8 mouse cellular contexts compared by ENCODE assay signal in the genomic region with DNA sequence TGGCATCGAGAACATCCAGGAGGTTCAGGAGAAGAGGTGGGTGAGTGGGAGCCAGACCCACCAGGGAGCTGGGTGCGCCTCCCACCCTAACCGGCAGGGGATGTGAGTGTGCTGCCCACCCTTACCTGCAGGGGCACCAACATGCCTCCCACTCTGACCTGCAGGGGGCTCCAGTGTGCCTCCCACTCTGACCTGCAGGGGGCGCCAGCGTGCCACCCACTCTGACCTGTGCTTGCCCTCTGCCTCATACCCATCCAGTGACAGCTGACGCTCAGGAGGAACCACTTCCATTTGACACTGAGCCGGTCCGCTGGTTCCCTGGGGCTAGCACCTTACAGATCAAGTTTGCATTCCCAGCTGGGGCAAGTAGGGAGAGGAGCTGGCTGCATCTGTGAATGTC.
DNase-seq lines count a peak whose midpoint lies in the region; TF ChIP-seq lines count a peak whose summit lies in the region.

No protein-coding gene starts in this region.

- peak; percentile 91 for TF ChIP-seq CTCF in embryonic fibroblast, embryonic 13.5 days (IDR thresholded peaks at IDR 0.05; ENCODE audit: borderline replicate concordance, insufficient read depth, low read length)
- peak; percentile 99 for TF ChIP-seq CTCF in testis, adult 2 months (IDR thresholded peaks at IDR 0.05; ENCODE audit: control insufficient read depth, insufficient read depth, insufficient replicate concordance, low read depth, low read length)

- no peaks in the 10 kb centered on the region for H3K36me3 ChIP-seq in testis, adult 2 months (ENCODE audit: control insufficient read depth, insufficient read depth, low read length)

- no peak overlapping the region for H3K27ac ChIP-seq in embryonic fibroblast, embryonic 13.5 days (ENCODE audit: insufficient read depth, low read length)
- no peak overlapping the region for H3K27ac ChIP-seq in testis, adult 2 months (ENCODE audit: control insufficient read depth, insufficient read depth, low read depth, low read length)

- no peak overlapping the region for H3K4me3 ChIP-seq in embryonic fibroblast, embryonic 13.5 days (ENCODE audit: insufficient read depth, low read length)
- no peak overlapping the region for H3K4me3 ChIP-seq in testis, adult 2 months (ENCODE audit: control insufficient read depth, low read depth, low read length)

- no peak for TF ChIP-seq POLR2A in embryonic fibroblast, embryonic 13.5 days (IDR thresholded peaks at IDR 0.05; ENCODE audit: low read depth, low read length)
- peak; percentile 16; the same call in 1 of the 2 replicates for TF ChIP-seq POLR2A in testis, adult 2 months (IDR thresholded peaks at IDR 0.05; ENCODE audit: control insufficient read depth, low read depth, low read length)

- no peaks in the 10 kb centered on the region for H3K27me3 ChIP-seq in testis, adult 2 months (ENCODE audit: control insufficient read depth, insufficient read depth, low read length)

- 0 out of 2 replicates have a peak, but pooled peaks cover 2% of the 10 kb centered on the region for H3K4me1 ChIP-seq in embryonic fibroblast, embryonic 13.5 days (ENCODE audit: control insufficient read depth, insufficient read depth, low read length)
- H3K4me1 ChIP-seq in testis, adult 2 months (ENCODE audit: control insufficient read depth, insufficient read depth, low read length) = peaks cover 17% of the 10 kb centered on the region

- DNase-seq in embryo, embryonic 10 days (ENCODE audit: low spot score) = peak; percentile 51
- DNase-seq in embryo, embryonic 10.5 days (ENCODE audit: low spot score) = no peak
- peak; percentile 56 for DNase-seq in right cerebral cortex, postnatal 4 days
- no peak for DNase-seq in right cerebral cortex, postnatal 25 days
- peak; percentile 71 for DNase-seq in induced T-regulatory cell, adult 2 months (ENCODE audit: low read depth)
- DNase-seq in lung, postnatal 36 days = peak; percentile 77

Comparison
In these comparisons a context has a peak if more than half of its experiments do, and no peak if none do; other contexts are left out.
1. DNase-seq: peak in embryo, embryonic 10 days (single experiment), right cerebral cortex, postnatal 4 days (single experiment), induced T-regulatory cell, adult 2 months (single experiment) and lung, postnatal 36 days (single experiment); none in embryo, embryonic 10.5 days (single experiment) and right cerebral cortex, postnatal 25 days (single experiment).